Mouse (Mus musculus) large intestine, adult 2 months (tissue): ENCODE data around the gene Nxf1. TPM values are rescaled to one million over a fixed set of nuclear protein-coding genes. Genes with fewer than 3 reads are reported as not detected.

Source experiments
- DNase-seq: peaks from one replicate; pipeline ENCODE4 v3.0.0-alpha.2; 2012; ENCODE audit warnings: low read depth, low spot score
- WGBS: fragments of 180-500 bp; shearing (Covaris S2); methylation state at CpG from one replicate; pipeline ENCODE4 v1.1.7; 2018; 5-methylcytosine and 5-hydroxymethylcytosine counted together
- polyA plus RNA-seq: library from polyadenylated mRNA; depleted of rRNA; stranded (reverse); fragments of >200 nt; gene quantifications from 2 replicates; pipeline ENCODE4 v1.2.3, GENCODE M21; 2012

Gene Nxf1
- polyA plus RNA-seq, 1 experiment: 79.1 TPM

DNA sequence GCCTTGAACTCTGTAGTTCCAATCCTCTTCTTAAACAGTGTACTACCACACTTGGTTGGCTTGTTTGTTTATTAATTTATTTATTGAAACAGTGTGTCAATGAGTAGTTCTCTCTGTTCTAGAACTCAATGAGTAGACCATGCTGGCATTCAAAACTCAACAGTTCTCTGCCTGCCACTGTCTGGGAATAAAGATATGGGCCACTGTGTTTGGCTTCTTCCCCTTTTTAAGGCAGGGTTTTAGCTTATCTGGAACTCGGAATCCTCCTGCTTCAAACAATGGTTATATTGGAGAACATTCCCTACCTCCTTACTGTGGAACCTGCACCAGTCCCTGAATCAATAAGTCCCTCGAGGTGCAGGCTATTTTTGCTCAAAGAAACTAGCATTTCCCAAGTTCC is 2.0 kb downstream of the Nxf1 start:
- WGBS: 70% methylated on average over 2 of the region's 2 CpGs
- DNase-seq: no peak

- DNase-seq: no peak
- WGBS: 93% methylated on average over 2 of the region's 2 CpGs
These were observed 3.9 kb downstream of the Nxf1 start for GRCm38 (mm10) chr19:8760757-8761156.

DNA sequence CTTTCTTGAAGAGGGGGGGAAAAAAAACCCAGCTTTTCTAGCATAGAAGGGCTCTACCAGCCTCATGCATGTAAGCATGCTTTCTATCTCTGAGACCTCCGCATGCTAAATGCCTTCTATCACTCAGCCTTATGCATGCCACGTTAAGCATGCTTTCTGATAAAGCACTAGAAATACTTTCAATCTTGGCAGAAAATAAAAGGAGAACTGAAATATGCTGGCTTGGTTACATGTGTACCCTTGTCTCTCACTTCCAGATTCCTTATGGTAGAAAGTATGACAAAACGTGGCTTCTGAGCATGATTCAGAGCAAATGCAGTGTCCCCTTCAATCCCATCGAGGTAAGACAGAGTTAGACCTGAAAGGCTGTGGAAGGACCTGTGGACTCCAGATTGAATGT is 6.4 kb downstream of the Nxf1 start:
- DNase-seq: no peak
- 84% methylated on average over 4 of the region's 4 CpGs for WGBS

GRCm38 (mm10) chr19:8765562-8765961 is 8.7 kb downstream of the Nxf1 start:
- no peak for DNase-seq
- 96% methylated on average over 9 of the region's 9 CpGs for WGBS

GRCm38 (mm10) chr19:8770567-8771270 is 13.8 kb downstream of the Nxf1 start, which contains the start of gene Tmem223:
Tmem223 (plus strand) TSS chr19:8770996.
- peak; percentile 52 for DNase-seq

DNA sequence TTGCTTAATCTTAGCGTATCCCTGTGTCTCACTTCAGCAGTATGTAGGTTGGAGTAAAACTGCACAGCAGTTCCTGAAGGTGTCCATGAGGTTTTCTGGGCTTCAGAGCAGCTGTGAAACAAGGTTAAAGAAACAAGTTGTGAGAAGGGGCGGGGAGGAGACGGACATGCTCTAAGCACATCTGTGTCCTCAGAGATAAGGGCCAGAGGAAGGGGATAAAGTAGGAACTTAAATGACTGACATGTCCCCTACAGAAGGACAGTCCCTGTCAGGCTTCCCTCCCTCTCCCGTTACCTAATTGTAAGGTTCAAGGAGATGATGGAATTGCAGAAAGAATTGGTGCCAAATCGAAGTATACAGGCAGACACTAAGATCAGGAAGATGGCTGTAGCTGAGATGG is 16.1 kb downstream of the Nxf1 start:
- WGBS: 51% methylated on average over 5 of the region's 5 CpGs

More at GRCm38 (mm10) chr19:8770567-8771270, 13.8 kb downstream of the Nxf1 start, which contains the start of gene Tmem223:
- WGBS: 10% methylated on average over 29 of the region's 29 CpGs

GRCm38 (mm10) chr19:8773409-8773808 is 16.5 kb downstream of the Nxf1 start:
- 15% methylated on average over 6 of the region's 6 CpGs for WGBS
- DNase-seq: no peak

More for the DNA sequence above, 16.1 kb downstream of the Nxf1 start:
- DNase-seq: no peak

DNA sequence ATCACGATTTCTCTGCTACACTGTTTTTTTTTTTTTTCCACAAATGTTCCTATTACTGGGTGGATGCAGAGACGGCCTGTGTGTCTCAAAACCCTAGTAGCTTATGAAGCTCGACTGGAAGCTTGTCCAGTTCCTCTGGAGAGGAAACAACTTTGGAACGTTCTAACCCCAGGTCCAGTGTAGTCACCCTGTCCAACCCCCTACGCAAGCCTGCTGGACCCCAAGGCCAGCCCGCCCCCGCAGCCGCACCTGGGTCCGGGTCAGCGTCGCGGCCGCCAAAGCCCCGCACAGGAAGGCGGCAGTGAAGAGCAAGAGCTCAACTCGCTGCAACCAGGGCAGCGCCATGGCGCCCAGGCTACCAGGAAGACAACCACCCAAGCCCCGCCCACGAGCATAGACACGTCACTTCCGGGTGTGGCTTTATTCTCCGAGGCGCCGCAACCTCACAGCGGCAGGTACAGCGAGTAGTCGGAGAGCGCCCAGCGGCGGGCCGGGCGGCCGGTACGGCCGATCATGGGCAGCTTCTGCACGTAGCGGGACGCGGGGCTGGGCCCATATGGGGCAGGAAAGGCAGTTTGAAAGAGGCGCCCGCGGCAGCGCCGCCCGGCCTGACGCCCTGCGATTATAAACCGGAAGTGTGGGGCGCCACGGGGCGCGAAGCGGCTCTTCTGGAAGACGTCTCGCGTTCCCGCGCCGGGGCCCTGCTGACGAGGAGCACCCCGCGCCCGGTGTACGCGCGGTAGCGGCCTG is 17.4 kb downstream of the Nxf1 start, which contains the start of gene Tmem179b:
Gene Tmem179b (minus strand): TSS at position 382 of the 750 bp plus-strand sequence.
- under 1% methylated on average over 68 of the region's 68 CpGs for WGBS
- DNase-seq: peak; percentile 93

DNA sequence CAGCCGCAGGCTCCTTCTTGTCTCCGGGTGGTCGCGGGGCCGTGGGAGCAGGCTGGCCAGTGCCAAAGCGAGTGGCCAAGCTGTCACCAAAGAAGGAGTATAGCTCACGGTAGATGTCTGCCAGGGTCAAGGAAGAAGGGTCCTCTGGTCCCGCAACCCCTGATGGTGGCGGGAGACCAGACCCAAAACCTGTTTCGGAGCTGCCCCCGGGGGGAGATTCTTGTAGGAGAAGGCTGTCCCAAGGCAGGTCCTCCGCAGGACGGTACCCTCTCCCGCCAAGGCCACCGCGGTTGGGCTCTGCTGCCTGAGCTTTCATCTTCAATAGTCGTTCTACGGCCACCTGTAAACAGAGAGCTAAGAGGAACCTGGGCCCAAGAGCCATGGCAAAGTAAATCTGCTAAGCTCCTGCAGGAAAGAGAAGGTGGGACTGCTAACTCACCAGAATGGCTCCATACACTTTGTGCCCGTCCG is 18.1 kb downstream of the Nxf1 start:
- 3% methylated on average over 20 of the region's 20 CpGs for WGBS
- no peak for DNase-seq

DNA sequence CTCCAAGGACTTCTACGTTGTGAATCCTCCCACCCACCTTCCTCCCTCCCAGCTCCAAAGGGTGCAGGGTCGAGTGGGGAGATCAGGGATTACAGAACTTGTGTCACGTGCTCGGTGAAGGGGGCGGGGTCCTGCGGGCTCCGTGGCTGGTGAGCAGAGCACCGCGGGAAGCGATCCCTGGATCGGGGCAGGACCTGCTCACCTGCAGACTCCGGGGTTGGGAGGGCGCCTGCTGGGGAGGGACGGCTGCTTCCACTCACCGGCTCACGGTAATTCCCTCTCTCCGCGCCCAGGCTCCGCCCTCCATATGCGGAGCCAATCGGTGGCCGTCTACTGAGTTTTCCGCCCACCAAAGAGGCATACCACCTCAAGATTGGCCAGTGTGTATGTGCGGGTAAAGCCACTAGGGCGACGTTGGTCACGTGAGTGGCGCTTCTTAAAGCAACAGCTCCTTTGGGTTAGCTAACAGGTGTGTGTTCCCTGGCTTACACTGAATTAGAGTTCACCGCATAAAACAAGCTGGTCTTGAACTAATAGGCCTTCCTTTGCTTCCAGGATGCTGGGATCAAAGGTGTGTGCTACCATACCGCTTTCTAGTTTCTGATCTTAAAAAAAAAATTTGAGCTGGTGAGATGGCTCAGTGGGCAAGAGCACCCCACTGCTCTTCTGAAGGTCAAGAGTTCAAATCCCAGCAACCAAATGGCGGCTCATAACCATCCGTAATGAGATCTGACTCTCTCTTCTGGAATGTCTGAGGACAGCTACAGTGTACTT is 29.3 kb downstream of the Nxf1 start, which contains the start of gene Taf6l:
Gene Taf6l (minus strand): TSS at position 410 of the 774 bp plus-strand sequence.
- peak; percentile 95 for DNase-seq
- under 1% methylated on average over 32 of the region's 32 CpGs for WGBS

DNA sequence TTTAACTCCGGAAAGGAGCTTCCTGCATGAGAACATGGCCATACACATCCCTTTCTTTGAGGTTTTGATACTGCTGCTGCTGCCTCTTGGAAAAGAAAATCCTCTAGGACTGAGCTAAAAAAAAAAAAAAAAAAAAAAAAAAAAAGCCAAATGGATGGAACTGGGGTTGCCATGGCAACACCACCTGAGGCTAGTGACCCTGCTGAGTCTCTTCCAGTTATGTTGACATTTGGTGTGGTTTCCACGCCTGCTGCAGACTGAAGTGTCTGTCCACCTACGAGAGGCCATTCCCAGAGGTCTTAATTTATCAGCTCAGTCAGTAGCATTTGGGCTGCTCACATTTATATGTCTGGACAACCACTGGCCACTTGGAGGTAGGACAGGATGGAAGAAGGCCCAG is 31.6 kb downstream of the Nxf1 start:
- WGBS: 47% methylated on average over 3 of the region's 3 CpGs
- no peak for DNase-seq

- DNase-seq: no peak
- 65% methylated on average over 1 of the region's 1 CpGs for WGBS
These were observed 32.3 kb downstream of the Nxf1 start for GRCm38 (mm10) chr19:8789171-8789570.

DNA sequence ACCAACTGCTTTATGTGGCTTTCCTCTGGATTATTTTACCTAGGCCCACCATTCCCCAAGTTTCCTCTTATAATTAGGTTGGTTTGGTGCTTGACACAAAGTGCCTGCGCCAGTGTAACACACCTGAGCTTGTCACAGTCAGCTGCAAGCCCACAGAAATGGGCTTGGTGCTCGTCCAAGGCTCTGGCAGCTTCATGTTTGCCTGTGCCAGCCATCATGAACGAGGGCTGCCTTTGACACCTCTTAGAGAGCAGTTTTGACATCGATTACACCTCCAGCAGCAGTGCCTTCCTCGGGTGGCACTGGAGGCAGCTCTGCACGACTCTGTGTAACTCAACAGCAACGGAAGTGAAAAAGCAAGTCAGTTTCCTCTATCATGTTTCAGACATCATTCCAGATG is 33.3 kb downstream of the Nxf1 start:
- DNase-seq: no peak
- 80% methylated on average over 7 of the region's 7 CpGs for WGBS

DNA sequence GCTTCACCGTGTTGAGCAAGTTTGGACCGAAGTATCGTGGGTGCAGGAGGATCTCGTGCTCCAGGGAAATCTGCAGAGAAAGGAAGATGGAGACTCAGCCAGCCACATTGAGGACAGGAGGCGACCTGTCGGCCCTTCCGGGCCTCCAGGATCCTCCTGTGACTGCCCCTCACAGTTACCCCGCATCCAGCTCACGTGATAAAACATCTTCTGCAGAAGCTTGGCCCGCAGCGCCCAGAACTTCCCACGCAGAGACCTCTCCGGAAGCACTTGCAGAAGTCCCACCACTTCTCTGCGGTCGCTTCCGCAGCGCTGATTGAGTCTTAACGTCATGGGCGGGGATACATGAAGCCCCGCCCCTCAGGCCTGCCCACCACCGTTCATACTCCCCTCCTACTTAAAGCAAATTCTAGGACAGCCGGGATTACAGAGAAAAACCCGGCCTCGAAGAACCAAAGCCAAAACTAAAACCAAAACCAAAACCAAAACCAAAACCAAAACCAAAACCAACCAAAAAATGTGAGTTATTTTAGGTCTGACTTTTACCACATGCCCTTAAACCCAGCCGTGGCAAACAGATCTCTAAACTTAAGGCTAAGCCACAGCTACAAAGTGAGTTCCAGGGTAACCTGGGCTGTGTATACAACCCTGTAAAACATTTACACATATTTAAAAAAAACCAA is 41.5 kb downstream of the Nxf1 start, which contains the start of gene Polr2g:
Gene Polr2g (minus strand): TSS at position 314 of the 683 bp plus-strand sequence.
- peak; percentile 86 for DNase-seq
- WGBS: under 1% methylated on average over 25 of the region's 25 CpGs

DNA sequence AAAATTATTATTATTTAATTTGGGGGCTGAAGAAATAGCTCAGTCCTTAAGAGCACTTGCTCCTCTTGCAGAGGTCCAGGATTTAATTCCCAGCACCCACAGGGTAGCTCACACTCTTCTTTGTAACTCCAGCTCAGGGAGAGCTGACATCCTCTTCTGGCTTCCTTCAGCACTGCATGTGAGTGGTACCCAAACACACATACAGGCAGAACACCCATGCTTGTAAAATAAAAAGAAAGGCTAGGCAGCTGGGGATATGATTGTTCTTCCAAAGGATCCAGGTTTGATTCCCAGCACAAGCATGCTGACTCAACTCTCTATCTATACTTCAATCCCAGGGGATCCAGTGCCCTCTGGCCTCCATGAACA is 42.1 kb downstream of the Nxf1 start:
- DNase-seq: no peak

DNA sequence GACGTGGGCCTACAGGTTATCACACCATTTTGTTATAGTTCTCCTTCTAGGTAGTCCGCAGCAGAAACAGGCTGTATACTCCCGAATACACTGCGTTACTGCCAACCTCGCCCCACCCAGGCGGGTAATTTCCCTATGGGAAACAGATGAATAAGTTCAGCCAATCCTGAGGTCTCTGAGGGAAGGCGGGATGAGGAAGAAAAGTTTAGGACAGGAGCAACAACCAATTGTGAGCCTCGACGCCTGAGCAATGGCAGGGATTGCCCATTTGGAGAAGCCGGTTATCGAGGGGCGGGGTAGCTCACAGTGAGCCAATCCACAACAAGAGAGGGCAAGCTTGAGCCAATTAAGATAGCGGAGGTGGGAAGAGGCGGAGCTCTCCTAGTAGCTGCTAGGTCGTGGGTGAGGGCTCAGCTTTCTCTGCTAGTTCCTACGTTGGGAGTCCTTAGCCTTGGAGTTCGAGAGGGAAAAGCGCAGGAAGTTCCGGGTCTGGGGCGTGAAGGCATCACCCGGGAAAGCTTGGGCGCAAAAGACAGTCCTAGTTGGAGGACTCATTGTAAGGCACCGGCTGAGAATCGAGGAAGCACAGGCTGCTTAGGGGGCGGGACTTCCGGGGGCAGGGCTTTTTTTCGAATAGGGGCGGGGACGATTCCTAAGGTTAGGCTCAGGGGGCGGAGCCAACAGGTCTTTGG is 45.4 kb downstream of the Nxf1 start, which contains the start of gene Zbtb3:
Gene Zbtb3 (plus strand): TSS at position 426 of the 692 bp plus-strand sequence.
- WGBS: under 1% methylated on average over 30 of the region's 30 CpGs
- DNase-seq: peak; percentile 99

- no peak for DNase-seq
- WGBS: 87% methylated on average over 9 of the region's 9 CpGs
These were observed 46.4 kb downstream of the Nxf1 start for GRCm38 (mm10) chr19:8803204-8803780.

- WGBS: 88% methylated on average over 11 of the region's 11 CpGs
- no peak for DNase-seq
These were observed 47.2 kb downstream of the Nxf1 start for GRCm38 (mm10) chr19:8803879-8804660.
